Comparison of ENCODE assay signal across 13 mouse cellular contexts in genomic region chr11:65367825-65368224, GRCm38 (mm10).
DNase-seq lines count a peak whose midpoint lies in the region; ATAC-seq lines count a peak whose summit lies in the region.
"Had no signal": no experiment of that assay in that cellular context is flagged by ENCODE, and none has a peak within 500 bp of the region (broad histone marks: within the 10 kb centered on the region; RNA-seq: fewer than 3 reads in every experiment).

No protein-coding gene starts in this region.

- H3K4me3 ChIP-seq in limb, embryonic 13.5 days = no peak overlapping the region
- no peak overlapping the region for H3K4me3 ChIP-seq in hindbrain, embryonic 13.5 days
- H3K4me3 ChIP-seq: erythroblast, embryonic 14.5 days; neural tube, embryonic 15.5 days had no signal

- H3K27ac ChIP-seq in limb, embryonic 13.5 days = peak overlapping the region; percentile 69
- no peak overlapping the region for H3K27ac ChIP-seq in hindbrain, embryonic 13.5 days
- H3K27ac ChIP-seq: hindbrain, postnatal 0 days; liver, embryonic 14.5 days; neural tube, embryonic 15.5 days had no signal

- H3K4me1 ChIP-seq in limb, embryonic 13.5 days = peaks cover 32% of the 10 kb centered on the region
- no peaks in the 10 kb centered on the region for H3K4me1 ChIP-seq in hindbrain, embryonic 13.5 days (replicated peaks)

- H3K9ac ChIP-seq in limb, embryonic 13.5 days = no peak overlapping the region
- H3K9ac ChIP-seq in hindbrain, embryonic 13.5 days = no peak overlapping the region
- H3K9ac ChIP-seq: liver, embryonic 14.5 days; neural tube, embryonic 15.5 days had no signal

- no peaks in the 10 kb centered on the region for H3K9me3 ChIP-seq in limb, embryonic 13.5 days
- H3K9me3 ChIP-seq in hindbrain, embryonic 13.5 days = no peaks in the 10 kb centered on the region
- H3K9me3 ChIP-seq: neural tube, embryonic 15.5 days had no signal

- H3K36me3 ChIP-seq in limb, embryonic 13.5 days = no peaks in the 10 kb centered on the region
- no peaks in the 10 kb centered on the region for H3K36me3 ChIP-seq in hindbrain, embryonic 13.5 days
- H3K36me3 ChIP-seq: neural tube, embryonic 15.5 days had no signal

- peak overlapping the region; percentile 27; the same call in 1 of the 2 replicates for H3K4me2 ChIP-seq in limb, embryonic 13.5 days (replicated peaks)
- H3K4me2 ChIP-seq in hindbrain, embryonic 13.5 days = no peak overlapping the region
- H3K4me2 ChIP-seq: neural tube, embryonic 15.5 days had no signal

- DNase-seq in heart, adult 8-10 months (ENCODE audit: low spot score) = peak; percentile 23
- no peak for DNase-seq in heart, postnatal 25 days (ENCODE audit: low spot score)
- DNase-seq in NIH3T3 (ENCODE audit: low read depth) = peak; percentile 54
- peak; percentile 12 for DNase-seq in gonadal fat pad, adult 2 months (ENCODE audit: low read depth)
- DNase-seq in natural killer cell, adult 2 months (ENCODE audit: low spot score in 2 of 2) = no peak
- DNase-seq in B cell, adult 2 months = no peak
- DNase-seq: cerebellum, adult 11 months had no signal

- intact Hi-C loops in heart, postnatal 25 days (cut with DNase I) = loop anchor here (5.0 to 10.0 kb wide), 3 partner anchors 66 to 307 kb away; no protein-coding TSS in a partner anchor

- WGBS in limb, embryonic 13.5 days = 10% methylated on average over 5 of the region's 5 CpGs
- WGBS in hindbrain, embryonic 13.5 days = 65% methylated on average over 5 of the region's 5 CpGs

- H3K27me3 ChIP-seq in limb, embryonic 13.5 days = peaks cover 9% of the 10 kb centered on the region; the same call in 1 of the 2 replicates
- no peaks in the 10 kb centered on the region for H3K27me3 ChIP-seq in hindbrain, embryonic 13.5 days
- H3K27me3 ChIP-seq: neural tube, embryonic 15.5 days had no signal

- peak; percentile 54; the same call in 1 of the 2 replicates for ATAC-seq in limb, embryonic 13.5 days (ENCODE audit: low FRiP score, low read depth)
- ATAC-seq in hindbrain, embryonic 13.5 days (ENCODE audit: low FRiP score) = no peak
- ATAC-seq: hindbrain, postnatal 0 days had no signal

Comparison
In these comparisons a context has a peak if more than half of its experiments do, and no peak if none do; other contexts are left out.
1. DNase-seq: peak in heart, adult 8-10 months (single experiment), NIH3T3 (single experiment) and gonadal fat pad, adult 2 months (single experiment); none in heart, postnatal 25 days (single experiment), natural killer cell, adult 2 months (0 of 2) and B cell, adult 2 months (0 of 2).